Mouse (Mus musculus) testis, adult 2 months (tissue): ENCODE results near the gene Tm6sf2.

ENCODE experiments used
- CTCF ChIP-seq: fragments of 200-500 bp; IDR thresholded peaks from 2 replicates; pipeline ENCODE4 v1.5.1; 2012; ENCODE audit warnings: low read depth, mild to moderate bottlenecking, inconsistent platforms, low read length, moderate library complexity; ENCODE audit not compliant: control insufficient read depth, insufficient read depth, insufficient replicate concordance
- POLR2A ChIP-seq: fragments of 200-500 bp; IDR thresholded peaks from 2 replicates; pipeline ENCODE4 v1.6.1; 2012; ENCODE audit warnings: low read depth, mild to moderate bottlenecking, inconsistent platforms, low read length, moderate library complexity; ENCODE audit not compliant: control insufficient read depth

DNA sequence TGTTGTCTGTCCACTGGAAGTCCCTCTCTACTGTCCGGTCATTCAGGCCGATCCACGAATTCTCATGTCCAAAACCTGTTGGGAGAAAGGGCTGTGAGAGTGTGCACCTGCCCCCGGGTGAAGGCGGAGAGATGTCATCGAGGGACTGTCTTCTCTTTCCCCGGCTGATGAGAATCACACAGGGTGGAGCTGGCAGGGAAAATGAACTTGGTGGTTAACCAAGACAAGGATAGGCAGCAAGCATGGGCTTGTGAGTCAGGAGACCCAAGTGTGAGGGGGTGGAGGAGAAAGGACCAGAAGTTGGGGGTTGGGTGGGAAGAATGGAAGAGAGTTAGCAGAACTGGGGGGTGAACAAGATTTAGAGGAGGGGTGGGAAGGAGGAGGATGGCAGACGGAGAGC lies 27.5 kb downstream of the Tm6sf2 start:
- TF ChIP-seq POLR2A: no peak
- TF ChIP-seq CTCF: no peak
